Mouse (Mus musculus): ENCODE measurements around the gene Oosp2. TPM values are rescaled to one million over a fixed set of nuclear protein-coding genes. Genes with fewer than 3 reads are reported as not detected.

Oosp2 gene
- polyA plus RNA-seq (2012; rRNA removed; ENCODE audit: low replicate concordance) = not detected in 2 replicates

DNA sequence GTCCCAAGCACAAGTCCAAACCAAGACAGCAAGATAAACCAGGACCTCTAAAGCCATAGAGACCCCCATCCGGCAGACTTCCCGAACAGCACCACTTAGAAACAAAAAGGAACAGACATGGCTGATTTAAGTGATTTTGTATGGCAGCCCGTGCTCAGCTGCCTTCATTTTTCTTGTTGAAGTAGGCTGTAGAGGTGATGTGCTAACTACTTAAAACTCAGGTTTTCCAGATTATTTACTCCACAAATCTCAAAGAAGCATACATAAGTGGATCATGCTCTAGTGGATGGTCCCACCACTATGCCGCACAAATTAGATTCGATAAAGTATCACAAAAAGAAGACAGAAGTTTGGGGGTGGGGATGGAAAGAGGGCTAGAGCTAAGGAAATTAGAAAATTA lies at the start of gene Oosp2:
Oosp2 (minus strand) TSS at position 101 of the 400 bp plus-strand sequence.

GRCm38 (mm10) chr19:11696755-11697154 lies 36.4 kb upstream of the Oosp2 start, which contains the start of gene Oosp3:
Gene Oosp3, plus strand, starts transcription at chr19:11697055.

DNA sequence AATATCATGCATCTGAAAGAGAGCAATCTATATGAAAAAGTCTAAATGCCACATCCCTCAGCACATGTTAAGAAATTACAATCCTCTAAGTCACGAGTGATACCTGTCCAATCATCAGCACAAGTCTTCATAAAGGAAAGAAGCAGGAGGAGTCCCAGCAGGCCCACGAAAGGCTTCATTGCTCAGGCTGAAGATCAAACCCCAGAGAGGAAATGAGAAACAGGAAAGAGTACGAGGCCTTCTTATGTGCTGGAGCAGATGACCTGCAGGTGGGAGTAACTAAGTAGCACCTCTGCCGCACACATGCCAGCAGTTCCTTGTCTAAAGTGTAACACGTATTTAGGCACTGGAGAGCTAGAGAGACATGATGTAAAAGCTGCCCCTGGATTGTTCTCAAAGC lies 30.5 kb upstream of the Oosp2 start, which contains the start of gene Oosp1:
Oosp1 (minus strand) TSS at position 312 of the 400 bp plus-strand sequence.

DNA sequence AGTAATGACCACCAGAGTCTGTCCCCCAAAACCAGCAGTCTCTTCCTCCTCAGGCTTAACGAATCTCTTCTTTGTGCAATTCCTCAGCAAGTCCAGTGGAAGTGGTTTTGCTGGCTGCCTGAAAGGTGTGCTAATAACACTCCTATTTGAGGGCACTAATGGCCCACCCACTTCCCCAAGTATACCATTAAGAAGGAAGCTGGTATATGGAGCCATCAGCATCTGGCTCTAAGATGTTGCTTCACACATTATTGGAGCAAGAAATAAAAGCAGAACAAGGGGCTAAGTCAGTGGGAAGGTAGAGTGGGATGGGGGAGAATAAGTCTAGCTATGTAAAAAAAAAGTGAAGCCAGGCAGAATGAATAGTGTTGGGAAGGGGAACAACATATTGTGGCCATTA lies 19.6 kb downstream of the Oosp2 start, which contains the start of gene Ms4a3:
Ms4a3 (minus strand) TSS at position 120 of the 400 bp plus-strand sequence.

DNA sequence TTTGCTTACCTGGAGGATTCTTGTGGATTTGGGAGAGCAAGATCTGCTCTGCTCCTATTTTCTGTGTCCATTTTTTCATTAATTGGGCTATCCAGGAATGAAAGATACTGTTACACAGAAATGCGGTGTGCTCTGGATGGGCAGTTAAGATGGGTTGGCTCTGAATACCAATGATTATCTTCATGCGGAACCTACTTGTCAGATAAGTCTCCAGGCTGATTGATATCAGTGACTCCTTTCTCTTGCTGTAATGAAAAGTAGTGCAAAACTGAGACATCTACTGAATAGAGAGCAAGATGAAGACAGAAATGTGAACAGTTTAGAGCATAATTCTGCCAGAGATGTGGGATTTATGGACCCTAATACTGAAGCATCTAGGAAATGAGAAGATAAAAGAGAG lies 36.8 kb downstream of the Oosp2 start, which contains the start of gene Ms4a2:
Ms4a2 (minus strand) TSS at position 169 of the 400 bp plus-strand sequence.

GRCm38 (mm10) chr19:11604603-11605002 lies 55.8 kb downstream of the Oosp2 start, which contains the start of gene Ms4a6d:
Gene Ms4a6d, minus strand, starts transcription at chr19:11604849.

Other genes with a start within 250 kb of the Oosp2 start
- 0.87 and 1.2 TPM in 2 replicates for gene Ms4a4b, start 217.0 kb downstream of the Oosp2 start, polyA plus RNA-seq (2012; rRNA removed; ENCODE audit: low replicate concordance)
- 0.33 and 0.56 TPM in 2 replicates for gene Ms4a6c, start 191.2 kb downstream of the Oosp2 start, polyA plus RNA-seq (2012; rRNA removed; ENCODE audit: low replicate concordance)
- 0.21 TPM in 1 of 2 replicates, not detected in the other for gene Gm8369, start 174.6 kb downstream of the Oosp2 start, polyA plus RNA-seq (2012; rRNA removed; ENCODE audit: low replicate concordance)
- 0.58 and 1.4 TPM in 2 replicates for gene Ms4a6b, start 144.0 kb downstream of the Oosp2 start, polyA plus RNA-seq (2012; rRNA removed; ENCODE audit: low replicate concordance)
- 5.7 and 15.9 TPM in 2 replicates for gene Ms4a4d, start 123.8 kb downstream of the Oosp2 start, polyA plus RNA-seq (2012; rRNA removed; ENCODE audit: low replicate concordance)
- gene Ms4a6d, start 55.7 kb downstream of the Oosp2 start, polyA plus RNA-seq (2012; rRNA removed; ENCODE audit: low replicate concordance) = 0.56 and 2.3 TPM in 2 replicates
- not detected in 2 replicates for gene Ms4a2, start 36.8 kb downstream of the Oosp2 start, polyA plus RNA-seq (2012; rRNA removed; ENCODE audit: low replicate concordance)
- gene Ms4a3, start 19.7 kb downstream of the Oosp2 start, polyA plus RNA-seq (2012; rRNA removed; ENCODE audit: low replicate concordance) = not detected in 2 replicates
- gene Oosp1, start 30.6 kb upstream of the Oosp2 start, polyA plus RNA-seq (2012; rRNA removed; ENCODE audit: low replicate concordance) = not detected in 2 replicates
- gene Oosp3, start 36.5 kb upstream of the Oosp2 start, polyA plus RNA-seq (2012; rRNA removed; ENCODE audit: low replicate concordance) = not detected in 2 replicates
- 0.24 and 1.8 TPM in 2 replicates for gene Gif, start 87.0 kb upstream of the Oosp2 start, polyA plus RNA-seq (2012; rRNA removed; ENCODE audit: low replicate concordance)
- gene Mrpl16, start 109.8 kb upstream of the Oosp2 start, polyA plus RNA-seq (2012; rRNA removed; ENCODE audit: low replicate concordance) = 2.8 and 6.6 TPM in 2 replicates
- 18.8 and 23.7 TPM in 2 replicates for gene Stx3, start 158.8 kb upstream of the Oosp2 start, polyA plus RNA-seq (2012; rRNA removed; ENCODE audit: low replicate concordance)
- not detected in 2 replicates for gene Olfr1417, start 178.7 kb upstream of the Oosp2 start, polyA plus RNA-seq (2012; rRNA removed; ENCODE audit: low replicate concordance)
- gene Olfr1418, start 200.5 kb upstream of the Oosp2 start, polyA plus RNA-seq (2012; rRNA removed; ENCODE audit: low replicate concordance) = not detected in 2 replicates
- not detected in 2 replicates for gene Olfr1419, start 214.5 kb upstream of the Oosp2 start, polyA plus RNA-seq (2012; rRNA removed; ENCODE audit: low replicate concordance)
- not detected in 2 replicates for gene Olfr1420, start 226.0 kb upstream of the Oosp2 start, polyA plus RNA-seq (2012; rRNA removed; ENCODE audit: low replicate concordance)